Mouse (Mus musculus): ENCODE measurements around the gene Olfr715. TPM values are rescaled to one million over a fixed set of nuclear protein-coding genes. Genes with fewer than 3 reads are reported as not detected.

Olfr715 gene
- polyA plus RNA-seq (2017; shearing (Covaris generic)), result 0.05 TPM

GRCm38 (mm10) chr7:107130983-107131382 is at the start of gene Olfr715:
TSS of gene Olfr715 (minus strand) at chr7:107131083.

GRCm38 (mm10) chr7:107166690-107167089 is 35.8 kb upstream of the Olfr715 start, which contains the start of gene Nlrp14:
TSS of gene Nlrp14 (plus strand) at chr7:107166990.

GRCm38 (mm10) chr7:107138027-107138426 is 7.1 kb upstream of the Olfr715 start, which contains the start of gene Olfr716:
TSS of gene Olfr716 (plus strand) at chr7:107138327.

GRCm38 (mm10) chr7:107110269-107110668 is 20.6 kb downstream of the Olfr715 start, which contains the start of gene Olfr715b:
TSS of gene Olfr715b (minus strand) at chr7:107110369.

GRCm38 (mm10) chr7:107092920-107093319 is 38.0 kb downstream of the Olfr715 start, which contains the start of gene Olfr17:
TSS of gene Olfr17 (plus strand) at chr7:107093220.

Other genes with a start within 250 kb of the Olfr715 start
- not detected for gene Olfr706, start 242.9 kb downstream of the Olfr715 start, polyA plus RNA-seq (2017; shearing (Covaris generic))
- not detected for gene Olfr707, start 229.8 kb downstream of the Olfr715 start, polyA plus RNA-seq (2017; shearing (Covaris generic))
- gene Olfr1532-ps1, start 223.1 kb downstream of the Olfr715 start, polyA plus RNA-seq (2017; shearing (Covaris generic)), result not detected
- not detected for gene Olfr709-ps1, start 198.9 kb downstream of the Olfr715 start, polyA plus RNA-seq (2017; shearing (Covaris generic))
- not detected for gene Olfr710, start 182.8 kb downstream of the Olfr715 start, polyA plus RNA-seq (2017; shearing (Covaris generic))
- 0.19 TPM for gene Olfr6, start 167.1 kb downstream of the Olfr715 start, polyA plus RNA-seq (2017; shearing (Covaris generic))
- gene Olfr711, start 155.6 kb downstream of the Olfr715 start, polyA plus RNA-seq (2017; shearing (Covaris generic)), result not detected
- not detected for gene Olfr2, start 125.0 kb downstream of the Olfr715 start, polyA plus RNA-seq (2017; shearing (Covaris generic))
- not detected for gene Olfr713, start 99.9 kb downstream of the Olfr715 start, polyA plus RNA-seq (2017; shearing (Covaris generic))
- gene Olfr714, start 60.1 kb downstream of the Olfr715 start, polyA plus RNA-seq (2017; shearing (Covaris generic)), result not detected
- gene Olfr17, start 37.9 kb downstream of the Olfr715 start, polyA plus RNA-seq (2017; shearing (Covaris generic)), result not detected
- gene Olfr715b, start 20.7 kb downstream of the Olfr715 start, polyA plus RNA-seq (2017; shearing (Covaris generic)), result not detected
- 0.07 TPM for gene Olfr716, start 7.2 kb upstream of the Olfr715 start, polyA plus RNA-seq (2017; shearing (Covaris generic))
- not detected for gene Nlrp14, start 35.9 kb upstream of the Olfr715 start, polyA plus RNA-seq (2017; shearing (Covaris generic))
- gene Rbmxl2, start 78.4 kb upstream of the Olfr715 start, polyA plus RNA-seq (2017; shearing (Covaris generic)), result not detected
- not detected for gene Syt9, start 239.6 kb upstream of the Olfr715 start, polyA plus RNA-seq (2017; shearing (Covaris generic))

Data from CD4-positive, CD25-positive, alpha-beta regulatory T cell (primary cell).